Mouse (Mus musculus): ENCODE results near the gene 2610318N02Rik.

The 2610318N02Rik gene

GRCm38 (mm10) chr16:17082121-17082792 lies 42.7 kb downstream of the 2610318N02Rik start:
- CTCF ChIA-PET, result interaction anchor here in 1 of 4 experiments (0.6 to 1.4 kb wide), 2 partner anchors 12 to 1233 kb away, joined by 3 to 4 read pairs; partner anchors contain the start of gene Ypel1
- POLR2A ChIA-PET, result interaction anchor here in 3 of 4 experiments (0.7 to 7.1 kb wide), 8 partner anchors 8 to 43 kb away, joined by 3 to 62 read pairs (median 4); partner anchors contain the start of genes 2610318N02Rik (in 1 of the 3) and Ypel1 (in 1 of the 3)

- POLR2A ChIA-PET, result interaction anchor here (0.6 to 7.1 kb wide), 27 partner anchors 8 to 287 kb away, joined by 3 to 62 read pairs (median 5); partner anchors contain the start of genes 2610318N02Rik (in 2 of the 4), Tmem191c (in 1 of the 4) and Ypel1 (in 1 of the 4)
- CTCF ChIA-PET, result interaction anchor here (0.6 to 3.1 kb wide), 18 partner anchors 8 to 541 kb away, joined by 3 to 20 read pairs (median 4); partner anchors contain the start of genes Tmem191c (in 2 of the 4), 2610318N02Rik (in 1 of the 4), Sdf2l1 (in 1 of the 4) and Smpd4 (in 1 of the 4)
Observed at GRCm38 (mm10) chr16:17078101-17078500, 46.9 kb downstream of the 2610318N02Rik start.

GRCm38 (mm10) chr16:17076869-17077268 lies 48.1 kb downstream of the 2610318N02Rik start:
- POLR2A ChIA-PET, result interaction anchor here in 3 of 4 experiments (0.6 to 7.1 kb wide), 23 partner anchors 8 to 200 kb away, joined by 3 to 62 read pairs (median 4); partner anchors contain the start of genes 2610318N02Rik (in 1 of the 3), Ppil2 (in 1 of the 3), Sdf2l1 (in 1 of the 3) and Tmem191c (in 1 of the 3)

GRCm38 (mm10) chr16:17076301-17076700 lies 48.7 kb downstream of the 2610318N02Rik start:
- POLR2A ChIA-PET, result interaction anchor here in 3 of 4 experiments (0.5 to 7.1 kb wide), 19 partner anchors 9 to 201 kb away, joined by 3 to 62 read pairs (median 5); partner anchors contain the start of genes 2610318N02Rik (in 1 of the 3), Ppil2 (in 1 of the 3) and Sdf2l1 (in 1 of the 3)
- CTCF ChIA-PET, result interaction anchor here (0.5 to 3.1 kb wide), 22 partner anchors 9 to 475 kb away, joined by 3 to 18 read pairs (median 4); partner anchors contain the start of genes Sdf2l1 (in 2 of the 4), 2610318N02Rik (in 1 of the 4) and Tmem191c (in 1 of the 4)

More at GRCm38 (mm10) chr16:17076869-17077268, 48.1 kb downstream of the 2610318N02Rik start:
- CTCF ChIA-PET, result interaction anchor here (0.6 to 3.1 kb wide), 21 partner anchors 9 to 542 kb away, joined by 3 to 18 read pairs (median 4); partner anchors contain the start of genes Tmem191c (in 2 of the 4), 2610318N02Rik (in 1 of the 4), Sdf2l1 (in 1 of the 4) and Smpd4 (in 1 of the 4)

GRCm38 (mm10) chr16:17073000-17073399 lies 52.0 kb downstream of the 2610318N02Rik start:
- ChIA-PET POLR2A (interaction anchor here in 1 of 4 experiments (1.9 to 2.3 kb wide), 4 partner anchors 12 to 52 kb away, joined by 5 to 15 read pairs (median 6); partner anchors contain the start of gene 2610318N02Rik), CTCF (no interaction called here)

DNA sequence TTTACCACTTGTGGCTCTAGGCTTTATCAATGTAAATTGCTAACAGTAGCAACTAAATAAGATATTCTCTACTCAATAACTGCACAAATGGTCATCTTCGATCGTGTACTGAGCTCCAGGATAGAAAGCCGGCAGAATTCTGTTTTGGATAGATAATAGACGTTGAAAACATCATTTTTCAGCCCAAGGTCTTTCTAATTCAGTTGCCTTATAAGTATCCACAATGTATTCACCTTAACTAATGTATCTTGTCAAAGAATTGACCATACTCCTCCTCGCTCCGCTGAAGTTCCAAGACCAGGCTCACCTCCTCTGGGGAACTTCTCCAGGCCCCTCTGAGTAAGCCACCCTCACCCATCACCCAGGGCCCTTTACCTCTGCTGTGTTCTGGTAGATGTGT lies 54.3 kb downstream of the 2610318N02Rik start:
- POLR2A ChIA-PET, result interaction anchor here in 2 of 4 experiments (0.6 to 3.6 kb wide), 13 partner anchors 7 to 352 kb away, joined by 3 to 23 read pairs (median 4); no protein-coding TSS in a partner anchor
- CTCF ChIA-PET, result interaction anchor here in 1 of 4 experiments (1.2 to 1.7 kb wide), 5 partner anchors 11 to 216 kb away, joined by 3 to 4 read pairs (median 4); partner anchors contain the start of gene Ydjc

DNA sequence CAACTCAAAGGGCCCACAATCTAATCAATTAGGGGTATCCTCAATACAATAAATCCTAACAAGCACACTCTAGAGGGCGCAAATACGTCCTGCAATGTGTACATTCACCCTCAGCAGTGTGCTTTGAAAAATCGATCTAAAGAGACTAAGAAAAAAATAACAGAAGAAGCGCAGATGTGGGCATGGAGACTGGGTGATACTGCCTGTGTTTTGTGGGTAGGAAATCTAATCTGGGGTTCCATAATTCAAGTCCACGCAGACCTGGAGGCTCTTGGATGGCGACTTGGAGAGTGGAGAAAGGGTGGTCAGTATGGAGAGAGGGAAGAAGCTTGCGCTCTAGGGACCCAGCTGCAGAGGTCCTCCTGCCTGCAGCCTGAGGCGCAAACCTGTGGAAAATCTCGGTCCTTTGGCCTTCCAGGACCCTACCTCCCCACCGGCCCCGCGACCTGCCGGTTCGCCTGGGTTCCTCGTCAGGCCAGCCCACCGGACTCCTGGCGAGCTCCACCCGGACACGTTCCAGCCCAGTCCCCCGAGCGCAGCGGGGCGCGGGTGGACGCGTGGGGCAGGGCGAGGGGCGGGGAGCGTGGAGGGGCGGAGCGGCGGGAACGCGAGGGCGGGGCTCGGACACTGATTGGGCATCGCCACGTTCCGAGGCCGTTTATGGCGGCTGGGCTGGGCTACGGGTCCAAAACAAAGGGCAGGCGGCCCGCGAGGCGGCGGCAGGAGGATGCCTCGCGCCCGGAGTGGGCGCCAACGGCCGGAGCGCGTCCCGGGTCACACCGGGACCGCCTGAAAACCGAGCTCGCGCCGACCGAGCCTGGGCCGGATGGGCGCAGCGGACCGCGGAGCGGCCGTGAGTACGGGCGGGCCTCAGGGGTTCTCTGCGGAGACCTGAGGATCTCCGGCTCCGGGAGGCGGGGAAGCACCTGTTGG lies 55.2 kb downstream of the 2610318N02Rik start, which contains the start of gene Ypel1:
Ypel1 (plus strand) TSS at position 186 of the 933 bp plus-strand sequence.
- ChIA-PET CTCF (interaction anchor here (0.6 to 1.7 kb wide), 19 partner anchors 9 to 215 kb away, joined by 3 to 7 read pairs (median 4); partner anchors contain the start of genes 2610318N02Rik (in 1 of the 4) and Ydjc (in 1 of the 4)), POLR2A (interaction anchor here in 3 of 4 experiments (0.6 to 3.6 kb wide), 31 partner anchors 8 to 1019 kb away, joined by 3 to 23 read pairs (median 4); partner anchors contain the start of genes Ppm1f (in 1 of the 3) and Sdf2l1 (in 1 of the 3))

DNA sequence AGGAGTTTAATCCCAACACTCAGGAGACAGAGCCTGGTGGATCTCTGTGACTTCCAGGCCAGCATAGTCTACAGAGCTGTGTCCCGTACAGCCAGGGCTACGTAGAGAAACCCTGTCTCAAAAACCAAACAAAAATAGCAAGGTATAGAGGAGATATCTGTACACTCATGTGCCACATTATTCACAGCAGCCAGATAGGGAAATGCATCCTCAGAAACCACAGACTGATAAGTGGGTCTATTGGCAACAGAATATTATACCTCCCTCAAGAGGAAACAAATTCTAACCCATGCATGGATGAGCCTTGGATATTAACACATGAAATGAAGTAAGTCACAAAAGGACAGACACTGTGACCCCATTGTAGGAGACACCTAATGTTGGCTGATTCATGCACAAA lies 57.4 kb downstream of the 2610318N02Rik start:
- POLR2A ChIA-PET, result interaction anchor here in 2 of 4 experiments (1.2 to 3.6 kb wide), 2 partner anchors 13 to 18 kb away, joined by 4 to 23 read pairs; no protein-coding TSS in a partner anchor
- CTCF ChIA-PET, result no interaction called here

Measured in embryonic stem cell, embryonic (primary cell).